Mouse (Mus musculus) heart, embryonic 10.5 days (tissue): Measurements from ENCODE around the gene Skap2. TPM values are rescaled to one million over a fixed set of nuclear protein-coding genes. Genes with fewer than 3 reads are reported as not detected.

Experiments
- DNase-seq: peaks from one replicate; pipeline ENCODE4 v3.0.0-alpha.2; 2017; ENCODE audit warnings: low spot score
- H3K27ac ChIP-seq: fragments of 300-500 bp; sonication (generic); 2 replicates; pipeline ENCODE4 v1.5.1; 2016; ENCODE audit warnings: mild to moderate bottlenecking
- H3K27me3 ChIP-seq: fragments of 300-500 bp; sonication (generic); 2 replicates; pipeline ENCODE4 v1.6.1; 2016; ENCODE audit warnings: mild to moderate bottlenecking; ENCODE audit not compliant: poor library complexity, insufficient read depth, severe bottlenecking
- H3K36me3 ChIP-seq: fragments of 300-500 bp; sonication (generic); 2 replicates; pipeline ENCODE4 v1.6.1; 2016; ENCODE audit warnings: mild to moderate bottlenecking, moderate library complexity
- H3K4me1 ChIP-seq: fragments of 300-500 bp; sonication (generic); 2 replicates; pipeline ENCODE4 v1.6.1; 2016; ENCODE audit warnings: mild to moderate bottlenecking
- H3K4me3 ChIP-seq: fragments of 300-500 bp; sonication (generic); 2 replicates; pipeline ENCODE4 v1.5.1; 2016; ENCODE audit warnings: mild to moderate bottlenecking, moderate library complexity
- H3K9me3 ChIP-seq: fragments of 300-500 bp; sonication (generic); 2 replicates; pipeline ENCODE4 v1.6.1; 2016; ENCODE audit warnings: mild to moderate bottlenecking, moderate library complexity
- WGBS: fragments of 180-500 bp; shearing (Covaris S2); methylation state at CpG from one replicate; pipeline ENCODE4 v1.1.7; 2016; 5-methylcytosine and 5-hydroxymethylcytosine counted together
- polyA plus RNA-seq: library from polyadenylated mRNA; unstranded; fragments of >200 nt; fragmentation: Nextera tagmentation; extraction: Ambion mirVana; gene quantifications from 2 replicates; pipeline ENCODE4 v1.2.1, GENCODE M21; 2016

The Skap2 gene
- polyA plus RNA-seq, 1 experiment from 2014 or later, result 26.4 TPM

- Histone ChIP-seq H3K27me3 (no peaks in the 10 kb centered on the region), H3K4me3 (no peak overlapping the region), H3K4me1 (0 out of 2 replicates have a peak, but pooled peaks cover 3% of the 10 kb centered on the region), H3K9me3 (no peaks in the 10 kb centered on the region), H3K27ac (no peak overlapping the region), H3K36me3 (no peaks in the 10 kb centered on the region)
- DNase-seq, result no peak
- WGBS, result 44% methylated on average over 4 of the region's 5 CpGs
These were observed 10.0 kb upstream of the Skap2 start for GRCm38 (mm10) chr6:52022363-52022762.

- no peak overlapping the region for H3K27ac ChIP-seq
- no peak overlapping the region for H3K4me3 ChIP-seq
- 78% methylated on average over 5 of the region's 5 CpGs for WGBS
- H3K4me1 ChIP-seq, result 0 out of 2 replicates have a peak, but pooled peaks cover 3% of the 10 kb centered on the region
- H3K27me3 ChIP-seq, result no peaks in the 10 kb centered on the region
- H3K36me3 ChIP-seq, result no peaks in the 10 kb centered on the region
- no peaks in the 10 kb centered on the region for H3K9me3 ChIP-seq
- no peak for DNase-seq
These were observed 7.9 kb upstream of the Skap2 start for GRCm38 (mm10) chr6:52020276-52020675.

GRCm38 (mm10) chr6:52013245-52013945 lies 1.0 kb upstream of the Skap2 start:
- H3K27me3 ChIP-seq, result peaks cover 35% of the 10 kb centered on the region
- peaks cover 6% of the 10 kb centered on the region for H3K4me1 ChIP-seq
- no peaks in the 10 kb centered on the region for H3K36me3 ChIP-seq
- WGBS, result 25% methylated on average over 3 of the region's 3 CpGs
- DNase-seq, result no peak
- peak overlapping the region; percentile 82 for H3K4me3 ChIP-seq
- peak overlapping the region; percentile 86; the same call in 1 of the 2 replicates for H3K27ac ChIP-seq
- H3K9me3 ChIP-seq, result no peaks in the 10 kb centered on the region

- H3K4me1 ChIP-seq, result peaks cover 6% of the 10 kb centered on the region
- no peak for DNase-seq
- peaks cover 51% of the 10 kb centered on the region for H3K27me3 ChIP-seq
- no peaks in the 10 kb centered on the region for H3K9me3 ChIP-seq
- WGBS, result 9% methylated on average over 26 of the region's 26 CpGs
- H3K27ac ChIP-seq, result peak overlapping the region; percentile 86
- no peaks in the 10 kb centered on the region for H3K36me3 ChIP-seq
- H3K4me3 ChIP-seq, result peak overlapping the region; percentile 82
These were observed 565 bp downstream of the Skap2 start for GRCm38 (mm10) chr6:52011559-52012408.

GRCm38 (mm10) chr6:52009385-52009784 lies 3.0 kb downstream of the Skap2 start:
- Histone ChIP-seq H3K9me3 (no peaks in the 10 kb centered on the region), H3K4me3 (no peak overlapping the region), H3K36me3 (no peaks in the 10 kb centered on the region), H3K27me3 (peaks cover 74% of the 10 kb centered on the region), H3K27ac (no peak overlapping the region), H3K4me1 (peaks cover 15% of the 10 kb centered on the region)
- no peak for DNase-seq
- WGBS, result 55% methylated on average over 6 of the region's 6 CpGs

- peaks cover 80% of the 10 kb centered on the region for H3K27me3 ChIP-seq
- no peak overlapping the region for H3K4me3 ChIP-seq
- no peak for DNase-seq
- no peaks in the 10 kb centered on the region for H3K36me3 ChIP-seq
- WGBS, result 24% methylated on average over 3 of the region's 3 CpGs
- H3K27ac ChIP-seq, result no peak overlapping the region
- H3K4me1 ChIP-seq, result peaks cover 15% of the 10 kb centered on the region
- H3K9me3 ChIP-seq, result no peaks in the 10 kb centered on the region
These were observed 3.6 kb downstream of the Skap2 start for GRCm38 (mm10) chr6:52008757-52009156.

- Histone ChIP-seq H3K36me3 (no peaks in the 10 kb centered on the region), H3K4me1 (peaks cover 9% of the 10 kb centered on the region), H3K27ac (no peak overlapping the region; the same call in 1 of the 2 replicates), H3K27me3 (peaks cover 91% of the 10 kb centered on the region), H3K9me3 (no peaks in the 10 kb centered on the region), H3K4me3 (0 out of 2 replicates have a peak overlapping the region, but pooled peaks have one; percentile 42)
- DNase-seq, result no peak
- 7% methylated on average over 13 of the region's 13 CpGs for WGBS
These were observed 5.6 kb downstream of the Skap2 start for GRCm38 (mm10) chr6:52006649-52007218.

GRCm38 (mm10) chr6:52005963-52006648 lies 6.2 kb downstream of the Skap2 start:
- 1% methylated on average over 19 of the region's 19 CpGs for WGBS
- Histone ChIP-seq H3K4me3 (peak overlapping the region; percentile 42), H3K36me3 (no peaks in the 10 kb centered on the region), H3K9me3 (no peaks in the 10 kb centered on the region), H3K27me3 (peaks cover 86% of the 10 kb centered on the region), H3K4me1 (peaks cover 8% of the 10 kb centered on the region), H3K27ac (no peak overlapping the region; the same call in 1 of the 2 replicates)
- DNase-seq, result no peak

- no peaks in the 10 kb centered on the region for H3K36me3 ChIP-seq
- H3K4me1 ChIP-seq, result peaks cover 8% of the 10 kb centered on the region
- H3K4me3 ChIP-seq, result 0 out of 2 replicates have a peak overlapping the region, but pooled peaks have one; percentile 42
- H3K9me3 ChIP-seq, result no peaks in the 10 kb centered on the region
- H3K27me3 ChIP-seq, result peaks cover 81% of the 10 kb centered on the region
- H3K27ac ChIP-seq, result no peak overlapping the region
- whole genome bisulfite sequencing, result 9% methylated on average over 8 of the region's 8 CpGs
- no peak for DNase-seq
These were observed 6.8 kb downstream of the Skap2 start for GRCm38 (mm10) chr6:52005616-52005962.

GRCm38 (mm10) chr6:52004995-52005394 lies 7.4 kb downstream of the Skap2 start:
- 40% methylated on average over 3 of the region's 3 CpGs for WGBS

GRCm38 (mm10) chr6:52002676-52003075 lies 9.7 kb downstream of the Skap2 start:
- Histone ChIP-seq H3K27me3 (peaks cover 53% of the 10 kb centered on the region), H3K27ac (no peak overlapping the region), H3K4me3 (no peak overlapping the region), H3K36me3 (no peaks in the 10 kb centered on the region), H3K4me1 (peaks cover 8% of the 10 kb centered on the region), H3K9me3 (no peaks in the 10 kb centered on the region)
- 43% methylated on average over 8 of the region's 8 CpGs for WGBS
- no peak for DNase-seq

More at GRCm38 (mm10) chr6:52004995-52005394, 7.4 kb downstream of the Skap2 start:
- H3K36me3 ChIP-seq, result no peaks in the 10 kb centered on the region
- H3K4me1 ChIP-seq, result peaks cover 8% of the 10 kb centered on the region
- peaks cover 75% of the 10 kb centered on the region for H3K27me3 ChIP-seq
- H3K4me3 ChIP-seq, result no peak overlapping the region
- no peak overlapping the region for H3K27ac ChIP-seq
- no peak for DNase-seq
- no peaks in the 10 kb centered on the region for H3K9me3 ChIP-seq

GRCm38 (mm10) chr6:51999157-51999478 lies 13.2 kb downstream of the Skap2 start:
- H3K27me3 ChIP-seq, result peaks cover 19% of the 10 kb centered on the region
- H3K27ac ChIP-seq, result no peak overlapping the region
- 84% methylated on average over 4 of the region's 4 CpGs for WGBS
- H3K4me3 ChIP-seq, result no peak overlapping the region
- no peaks in the 10 kb centered on the region for H3K9me3 ChIP-seq
- no peaks in the 10 kb centered on the region for H3K36me3 ChIP-seq
- DNase-seq, result no peak
- H3K4me1 ChIP-seq, result no peaks in the 10 kb centered on the region
